Mouse (Mus musculus): Measurements from ENCODE around the gene Mapk3. TPM values are rescaled to one million over a fixed set of nuclear protein-coding genes. Genes with fewer than 3 reads are reported as not detected.

The Mapk3 gene
- polyA plus RNA-seq, 1 experiment, result 126 TPM

DNA sequence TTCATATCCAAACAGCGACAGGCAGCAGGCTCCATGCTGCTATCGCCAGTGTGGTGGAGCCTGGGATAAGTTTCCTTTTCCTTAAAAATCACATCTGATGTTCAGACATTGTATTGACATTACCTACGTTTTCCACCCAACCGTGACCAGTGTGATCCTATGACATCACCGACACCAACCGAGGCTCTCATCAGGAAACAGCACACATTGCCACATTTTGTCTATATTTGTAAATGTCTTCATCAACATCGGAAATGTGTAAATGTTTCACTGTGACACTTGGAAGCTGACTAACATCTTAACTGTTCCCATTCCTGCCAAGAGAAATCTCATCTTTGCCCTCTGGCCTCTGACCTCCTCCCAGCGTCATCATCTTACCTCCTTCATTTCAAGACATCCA lies 23.3 kb upstream of the Mapk3 start:
- TF ChIP-seq POLR2AphosphoS2 (IDR thresholded peaks at IDR 0.05; ENCODE audit: insufficient read length, low read depth) (no peak), MYOG (IDR thresholded peaks at IDR 0.05; ENCODE audit: control insufficient read depth in 1 of 3, insufficient read depth in 1 of 3, insufficient read length in 2 of 3, low read depth in 2 of 3) (no peak), TCF3 (IDR thresholded peaks at IDR 0.05; ENCODE audit: insufficient read length, low read depth) (no peak), CEBPB (IDR thresholded peaks at IDR 0.05; ENCODE audit: insufficient read depth, poor library complexity, severe bottlenecking) (no peak), POLR2A (IDR thresholded peaks at IDR 0.05; ENCODE audit: insufficient read length, low read depth) (no peak), MAX (IDR thresholded peaks at IDR 0.05; ENCODE audit: low read depth) (no peak), MYOD1 (IDR thresholded peaks at IDR 0.05; ENCODE audit: control insufficient read depth in 1 of 3, insufficient read length in 2 of 3, low read depth in 2 of 3) (no peak), USF1 (IDR thresholded peaks at IDR 0.05; ENCODE audit: low read depth) (no peak), TCF12 (IDR thresholded peaks at IDR 0.05; ENCODE audit: insufficient read depth, poor library complexity, severe bottlenecking) (no peak), E2F4 (IDR thresholded peaks at IDR 0.05; ENCODE audit: insufficient read depth) (no peak), SRF (IDR thresholded peaks at IDR 0.05; ENCODE audit: control insufficient read depth, insufficient read length, low read depth) (no peak), REST (IDR thresholded peaks at IDR 0.05; ENCODE audit: insufficient read depth, insufficient read length) (no peak)
- Histone ChIP-seq H3K4me3 (no peak overlapping the region), H3K36me3 (ENCODE audit: control insufficient read depth, insufficient read depth) (no peaks in the 10 kb centered on the region), H3K27me3 (ENCODE audit: control insufficient read depth, insufficient read depth, insufficient read length) (peaks cover 6% of the 10 kb centered on the region), H3K4me2 (ENCODE audit: low read depth) (no peak overlapping the region), H3K79me2 (ENCODE audit: control insufficient read depth, insufficient read depth) (no peaks in the 10 kb centered on the region), H3ac (ENCODE audit: control insufficient read depth, insufficient read length) (no peak overlapping the region)

DNA sequence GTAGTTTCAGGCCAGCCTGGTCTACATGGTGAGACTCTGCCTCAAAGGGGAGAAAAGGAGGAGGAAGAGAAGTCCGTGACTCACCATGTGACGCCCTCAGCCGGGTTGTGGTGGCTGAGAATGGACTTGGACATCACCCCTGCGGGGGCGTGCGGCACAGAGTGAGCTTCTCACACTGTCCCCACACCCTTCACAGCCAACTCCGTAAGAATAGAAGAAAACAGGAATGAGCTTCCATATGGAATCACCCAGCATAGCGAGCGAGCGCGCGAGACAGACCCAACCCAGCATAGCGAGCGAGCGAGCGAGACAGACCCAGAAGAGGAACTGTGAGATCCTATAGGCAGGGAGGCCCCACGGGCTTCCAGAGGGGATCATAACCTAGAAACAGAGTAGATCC lies 19.9 kb upstream of the Mapk3 start:
- no peaks in the 10 kb centered on the region for H3K27me3 ChIP-seq (ENCODE audit: control insufficient read depth, insufficient read depth, insufficient read length)

DNA sequence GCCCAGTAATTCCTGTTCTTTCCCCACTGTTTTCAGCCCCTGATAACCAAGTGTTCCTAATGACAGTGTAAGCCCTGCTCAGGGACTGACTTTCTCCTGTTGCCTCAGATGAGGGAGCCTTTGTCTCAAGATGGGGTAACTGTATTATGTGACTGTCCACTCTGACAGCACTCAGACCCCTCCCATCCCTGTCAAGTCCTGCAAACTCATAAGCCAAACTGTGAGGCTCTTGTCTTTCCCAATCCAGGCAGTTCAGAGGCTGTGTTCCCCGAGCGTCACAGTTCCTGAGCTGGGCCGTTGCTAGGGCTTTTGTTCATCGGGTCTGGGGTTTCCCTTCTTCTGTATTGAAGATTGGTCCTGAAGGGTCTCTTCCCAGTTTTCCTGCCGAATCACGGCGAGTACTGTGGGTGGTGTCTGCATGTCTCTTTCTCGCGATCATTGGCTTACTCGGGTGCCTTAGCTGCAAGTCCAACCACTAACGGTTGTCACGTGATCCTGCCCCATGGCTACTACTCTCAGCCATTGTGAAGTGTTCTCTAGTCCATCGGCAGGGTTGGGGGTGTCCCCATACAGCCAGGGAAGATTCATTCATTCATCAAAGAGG lies 19.2 kb upstream of the Mapk3 start:
- TF ChIP-seq E2F4 (IDR thresholded peaks at IDR 0.05; ENCODE audit: insufficient read depth) (no peak), TCF3 (IDR thresholded peaks at IDR 0.05; ENCODE audit: insufficient read length, low read depth) (no peak), POLR2A (IDR thresholded peaks at IDR 0.05; ENCODE audit: insufficient read length, low read depth) (no peak), MYOG (IDR thresholded peaks at IDR 0.05; ENCODE audit: control insufficient read depth in 1 of 3, insufficient read depth in 1 of 3, insufficient read length in 2 of 3, low read depth in 2 of 3) (no peak), CEBPB (IDR thresholded peaks at IDR 0.05; ENCODE audit: insufficient read depth, poor library complexity, severe bottlenecking) (no peak), REST (IDR thresholded peaks at IDR 0.05; ENCODE audit: insufficient read depth, insufficient read length) (no peak), MYOD1 (IDR thresholded peaks at IDR 0.05; ENCODE audit: control insufficient read depth in 1 of 3, insufficient read length in 2 of 3, low read depth in 2 of 3) (no peak), TCF12 (IDR thresholded peaks at IDR 0.05; ENCODE audit: insufficient read depth, poor library complexity, severe bottlenecking) (no peak), SRF (IDR thresholded peaks at IDR 0.05; ENCODE audit: control insufficient read depth, insufficient read length, low read depth) (no peak)
- no peak overlapping the region for H3K4me3 ChIP-seq
- H3K36me3 ChIP-seq (ENCODE audit: control insufficient read depth, insufficient read depth), result no peaks in the 10 kb centered on the region
- no peaks in the 10 kb centered on the region for H3K27me3 ChIP-seq (ENCODE audit: control insufficient read depth, insufficient read depth, insufficient read length)
- no peak overlapping the region for H3K4me2 ChIP-seq (ENCODE audit: low read depth)
- no peaks in the 10 kb centered on the region for H3K79me2 ChIP-seq (ENCODE audit: control insufficient read depth, insufficient read depth)
- H3ac ChIP-seq (ENCODE audit: control insufficient read depth, insufficient read length), result no peak overlapping the region

More for the DNA sequence above, 19.9 kb upstream of the Mapk3 start:
- H3K4me3 ChIP-seq, result no peak overlapping the region
- no peak overlapping the region for H3ac ChIP-seq (ENCODE audit: control insufficient read depth, insufficient read length)
- no peaks in the 10 kb centered on the region for H3K79me2 ChIP-seq (ENCODE audit: control insufficient read depth, insufficient read depth)
- no peaks in the 10 kb centered on the region for H3K36me3 ChIP-seq (ENCODE audit: control insufficient read depth, insufficient read depth)
- no peak for TF ChIP-seq TCF3 (IDR thresholded peaks at IDR 0.05; ENCODE audit: insufficient read length, low read depth)
- no peak for TF ChIP-seq E2F4 (IDR thresholded peaks at IDR 0.05; ENCODE audit: insufficient read depth)
- TF ChIP-seq REST (IDR thresholded peaks at IDR 0.05; ENCODE audit: insufficient read depth, insufficient read length), result no peak
- no peak for TF ChIP-seq MAX (IDR thresholded peaks at IDR 0.05; ENCODE audit: low read depth)
- TF ChIP-seq POLR2A (IDR thresholded peaks at IDR 0.05; ENCODE audit: insufficient read length, low read depth), result no peak
- TF ChIP-seq USF1 (IDR thresholded peaks at IDR 0.05; ENCODE audit: low read depth), result no peak
- no peak for TF ChIP-seq POLR2AphosphoS2 (IDR thresholded peaks at IDR 0.05; ENCODE audit: insufficient read length, low read depth)
- no peak for TF ChIP-seq CEBPB (IDR thresholded peaks at IDR 0.05; ENCODE audit: insufficient read depth, poor library complexity, severe bottlenecking)
- no peak for TF ChIP-seq TCF12 (IDR thresholded peaks at IDR 0.05; ENCODE audit: insufficient read depth, poor library complexity, severe bottlenecking)
- no peak overlapping the region for H3K4me2 ChIP-seq (ENCODE audit: low read depth)

DNA sequence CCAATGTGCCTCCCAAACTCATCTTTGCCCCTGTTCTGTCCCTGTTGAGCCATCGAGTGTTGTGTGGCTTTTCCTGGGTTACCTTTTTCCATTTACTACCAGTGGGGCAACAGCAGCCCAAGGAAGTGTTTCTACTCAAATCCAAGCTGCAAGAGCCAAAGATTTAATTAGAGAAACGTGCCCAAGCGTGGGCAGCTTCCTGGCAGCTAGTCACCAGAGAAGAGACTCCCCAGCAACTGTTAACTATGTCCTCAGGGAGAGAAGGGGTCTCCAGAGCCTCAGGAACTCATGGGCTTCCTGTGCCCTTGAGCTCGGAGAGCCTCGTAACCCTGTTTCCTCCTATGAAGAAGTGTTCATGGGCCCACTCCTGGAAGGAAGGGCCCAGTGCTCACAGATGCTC lies 18.4 kb upstream of the Mapk3 start:
- TF ChIP-seq TCF12 (IDR thresholded peaks at IDR 0.05; ENCODE audit: insufficient read depth, poor library complexity, severe bottlenecking), result no peak
- no peak for TF ChIP-seq CEBPB (IDR thresholded peaks at IDR 0.05; ENCODE audit: insufficient read depth, poor library complexity, severe bottlenecking)
- TF ChIP-seq E2F4 (IDR thresholded peaks at IDR 0.05; ENCODE audit: insufficient read depth), result no peak
- no peak for TF ChIP-seq POLR2AphosphoS2 (IDR thresholded peaks at IDR 0.05; ENCODE audit: insufficient read length, low read depth)
- no peak for TF ChIP-seq USF1 (IDR thresholded peaks at IDR 0.05; ENCODE audit: low read depth)
- TF ChIP-seq MAX (IDR thresholded peaks at IDR 0.05; ENCODE audit: low read depth), result no peak
- no peak for TF ChIP-seq SRF (IDR thresholded peaks at IDR 0.05; ENCODE audit: control insufficient read depth, insufficient read length, low read depth)
- no peak for TF ChIP-seq REST (IDR thresholded peaks at IDR 0.05; ENCODE audit: insufficient read depth, insufficient read length)
- no peak for TF ChIP-seq TCF3 (IDR thresholded peaks at IDR 0.05; ENCODE audit: insufficient read length, low read depth)
- TF ChIP-seq POLR2A (IDR thresholded peaks at IDR 0.05; ENCODE audit: insufficient read length, low read depth), result no peak
- TF ChIP-seq MYOD1 (IDR thresholded peaks at IDR 0.05; ENCODE audit: control insufficient read depth in 1 of 3, insufficient read length in 2 of 3, low read depth in 2 of 3), result no peak
- TF ChIP-seq MYOG (IDR thresholded peaks at IDR 0.05; ENCODE audit: control insufficient read depth in 1 of 3, insufficient read depth in 1 of 3, insufficient read length in 2 of 3, low read depth in 2 of 3), result no peak
- Histone ChIP-seq H3ac (ENCODE audit: control insufficient read depth, insufficient read length) (no peak overlapping the region), H3K36me3 (ENCODE audit: control insufficient read depth, insufficient read depth) (no peaks in the 10 kb centered on the region), H3K79me2 (ENCODE audit: control insufficient read depth, insufficient read depth) (no peaks in the 10 kb centered on the region), H3K4me3 (no peak overlapping the region), H3K4me2 (ENCODE audit: low read depth) (no peak overlapping the region), H3K27me3 (ENCODE audit: control insufficient read depth, insufficient read depth, insufficient read length) (no peaks in the 10 kb centered on the region)

Data from myocyte (in vitro differentiated cells).